Mouse (Mus musculus): ENCODE data around the gene Ccdc181.

GRCm38 (mm10) chr1:164273659-164274058 is 1.7 kb upstream of the Ccdc181 start:
- TF ChIP-seq POLR2A (IDR thresholded peaks at IDR 0.05; ENCODE audit: low read depth, low read length) (no peak), CTCF (conservative IDR thresholded peaks at IDR 0.05; ENCODE audit: insufficient read depth, insufficient read length, low read depth, low read length) (no peak)

Data from kidney, adult 2 months (tissue).